Comparison of ENCODE assay signal across 10 mouse cellular contexts in genomic region chr12:29538456-29538855, GRCm38 (mm10). TPM values are rescaled to one million over a fixed set of nuclear protein-coding genes. Genes with fewer than 3 reads are reported as not detected.
A peak's percentile ranks its signal among the peaks of the same experiment; 100 is the strongest.
DNase-seq lines count a peak whose midpoint lies in the region; ATAC-seq and TF ChIP-seq lines count a peak whose summit lies in the region.
"Had no signal": no experiment of that assay in that cellular context is flagged by ENCODE, and none has a peak within 500 bp of the region (broad histone marks: within the 10 kb centered on the region; RNA-seq: fewer than 3 reads in every experiment).

No protein-coding gene starts in this region.

- no peak for TF ChIP-seq CTCF in left cerebral cortex, adult 2 months (IDR thresholded peaks at IDR 0.05)
- TF ChIP-seq CTCF in midbrain, postnatal 0 days (IDR thresholded peaks at IDR 0.05), result no peak
- TF ChIP-seq CTCF in liver, postnatal 0 days (IDR thresholded peaks at IDR 0.05; ENCODE audit: low read depth), result no peak

- ATAC-seq in forebrain, embryonic 16.5 days, result no peak
- ATAC-seq in midbrain, postnatal 0 days (ENCODE audit: low FRiP score), result no peak
- ATAC-seq in liver, postnatal 0 days, result no peak

- H3K4me2 ChIP-seq in forebrain, embryonic 16.5 days (ENCODE audit: low read length), result peak overlapping the region; percentile 90
- H3K4me2 ChIP-seq in midbrain, postnatal 0 days (ENCODE audit: low read depth, low read length, poor library complexity, severe bottlenecking), result peak overlapping the region; percentile 77
- H3K4me2 ChIP-seq in liver, postnatal 0 days (ENCODE audit: low read depth, low read length), result no peak overlapping the region

- peak overlapping the region; percentile 82 for H3K9ac ChIP-seq in forebrain, embryonic 16.5 days (replicated peaks; ENCODE audit: low read depth, low read length)
- H3K9ac ChIP-seq in midbrain, postnatal 0 days (replicated peaks; ENCODE audit: low read length, poor library complexity, severe bottlenecking), result peak overlapping the region; percentile 81
- no peak overlapping the region for H3K9ac ChIP-seq in liver, postnatal 0 days (replicated peaks)

- no peaks in the 10 kb centered on the region for H3K9me3 ChIP-seq in forebrain, embryonic 16.5 days (ENCODE audit: control insufficient read depth, low read length)
- no peaks in the 10 kb centered on the region for H3K9me3 ChIP-seq in midbrain, postnatal 0 days (ENCODE audit: low read length)
- H3K9me3 ChIP-seq in liver, postnatal 0 days (ENCODE audit: low read length), result no peaks in the 10 kb centered on the region

- no peak for DNase-seq in left cerebral cortex, adult 2 months (ENCODE audit: extremely low spot score in 1 of 2, low spot score in 2 of 2)
- no peak for DNase-seq in left cerebral cortex, postnatal 14 days (ENCODE audit: low spot score in 2 of 2)
- DNase-seq in cerebellum, adult 8-10 months, result peak; percentile 46
- peak; percentile 64 for DNase-seq in midbrain, postnatal 0 days (ENCODE audit: low spot score)
- DNase-seq in liver, postnatal 0 days, result no peak
- no peak for DNase-seq in yolk sac, embryonic 10.5 days (ENCODE audit: low spot score)
- DNase-seq in urinary bladder, postnatal 36 days (ENCODE audit: low spot score in 2 of 2), result no peak
- DNase-seq: adrenal gland, postnatal 14 days; lung, adult 2 months had no signal

- peak overlapping the region; percentile 73 for H3K27ac ChIP-seq in left cerebral cortex, adult 2 months
- H3K27ac ChIP-seq in forebrain, embryonic 16.5 days (ENCODE audit: low read length), result peak overlapping the region; percentile 58
- peak overlapping the region; percentile 86 for H3K27ac ChIP-seq in midbrain, postnatal 0 days (ENCODE audit: low read depth, low read length)
- no peak overlapping the region for H3K27ac ChIP-seq in liver, postnatal 0 days (ENCODE audit: low read depth)

- WGBS in forebrain, embryonic 16.5 days, result 49% methylated on average over 11 of the region's 11 CpGs
- 29% methylated on average over 11 of the region's 11 CpGs for WGBS in midbrain, postnatal 0 days
- WGBS in liver, postnatal 0 days (ENCODE audit: insufficient replicate concordance), result 59% methylated on average over 11 of the region's 11 CpGs

- no peaks in the 10 kb centered on the region for H3K27me3 ChIP-seq in forebrain, embryonic 16.5 days (replicated peaks; ENCODE audit: control insufficient read depth, insufficient read depth, low read length)
- H3K27me3 ChIP-seq in midbrain, postnatal 0 days (ENCODE audit: insufficient read depth, low read length), result no peaks in the 10 kb centered on the region
- peaks cover 8% of the 10 kb centered on the region; the same call in 1 of the 2 replicates for H3K27me3 ChIP-seq in liver, postnatal 0 days (ENCODE audit: insufficient read depth, low read length)

- peaks cover 36% of the 10 kb centered on the region for H3K4me1 ChIP-seq in forebrain, embryonic 16.5 days (replicated peaks; ENCODE audit: control insufficient read depth, insufficient read depth, low read length)
- peaks cover 14% of the 10 kb centered on the region; the same call in 1 of the 2 replicates for H3K4me1 ChIP-seq in midbrain, postnatal 0 days (ENCODE audit: insufficient read depth, low read length)
- H3K4me1 ChIP-seq in liver, postnatal 0 days (ENCODE audit: insufficient read depth), result no peaks in the 10 kb centered on the region

- no peaks in the 10 kb centered on the region for H3K36me3 ChIP-seq in forebrain, embryonic 16.5 days (ENCODE audit: control insufficient read depth, insufficient read depth)
- 0 out of 2 replicates have a peak, but pooled peaks cover 3% of the 10 kb centered on the region for H3K36me3 ChIP-seq in midbrain, postnatal 0 days (ENCODE audit: insufficient read depth, low read length)
- H3K36me3 ChIP-seq in liver, postnatal 0 days (replicated peaks; ENCODE audit: insufficient read depth, low read length), result no peaks in the 10 kb centered on the region

- intact Hi-C loops in left cerebral cortex, adult 2 months (cut with DNase I), result loop anchor here (5.0 to 10.0 kb wide), 2 partner anchors 344 to 564 kb away; no protein-coding TSS in a partner anchor
- intact Hi-C loops in left cerebral cortex, postnatal 14 days (cut with DNase I), result loop anchor here (10.0 kb wide), 2 partner anchors 296 to 336 kb away; no protein-coding TSS in a partner anchor

- TF ChIP-seq EP300 in liver, postnatal 0 days (IDR thresholded peaks at IDR 0.05; ENCODE audit: low read depth), result no peak

- H3K4me3 ChIP-seq in left cerebral cortex, adult 2 months, result peak overlapping the region; percentile 69
- H3K4me3 ChIP-seq in forebrain, embryonic 16.5 days (replicated peaks; ENCODE audit: low read length), result peak overlapping the region; percentile 59
- H3K4me3 ChIP-seq in midbrain, postnatal 0 days (ENCODE audit: low read depth, low read length), result peak overlapping the region; percentile 58
- H3K4me3 ChIP-seq in liver, postnatal 0 days (ENCODE audit: low read depth, low read length), result no peak overlapping the region

RNA-seq across cellular contexts. Expression of gene Myt1l, which starts 10.3 kb away (rescaled TPM):
- 100 to 1,000 TPM; 210 to 254 TPM for total RNA-seq in left cerebral cortex, adult 2 months (2021)
- total RNA-seq in left cerebral cortex, postnatal 14 days (2021), result 100 to 1,000 TPM; 230 to 239 TPM
- polyA plus RNA-seq in forebrain, embryonic 16.5 days (2015; fragmentation: Nextera tagmentation; extraction: Ambion mirVana), result 261 and 316 TPM in 2 replicates
- 104 and 130 TPM in 2 replicates for total RNA-seq in midbrain, postnatal 0 days (2014; rRNA removed)
- 208 and 223 TPM in 2 replicates for polyA plus RNA-seq in midbrain, postnatal 0 days (2015; fragmentation: Nextera tagmentation; extraction: Ambion mirVana)
- polyA plus RNA-seq in liver, postnatal 0 days (2015; fragmentation: Nextera tagmentation; extraction: Ambion mirVana), result not detected in 2 replicates
- polyA plus RNA-seq: lung, adult 2 months had no signal

Comparison
In these comparisons a context has a peak if more than half of its experiments do, and no peak if none do; other contexts are left out.
1. DNase-seq: peak in cerebellum, adult 8-10 months (single experiment) and midbrain, postnatal 0 days (single experiment); none in left cerebral cortex, adult 2 months (0 of 2), left cerebral cortex, postnatal 14 days (0 of 2), liver, postnatal 0 days (single experiment), yolk sac, embryonic 10.5 days (single experiment) and urinary bladder, postnatal 36 days (0 of 2).